Mouse (Mus musculus) ZHBTc4 (cell line): ENCODE measurements around the gene Pbld2.

ENCODE experiments used
- DNase-seq: peaks from one replicate; pipeline ENCODE4 v3.0.0-alpha.2; 2011; ENCODE audit warnings: low read depth, low spot score

The Pbld2 gene

GRCm38 (mm10) chr10:63023749-63024579, at the start of gene Pbld2, which contains the start of gene Hnrnph3:
Gene Pbld2 (plus strand): TSS chr10:63024315.
Gene Hnrnph3 (minus strand): TSS chr10:63024217.
- peak; percentile 99 for DNase-seq

GRCm38 (mm10) chr10:62979667-62980038, 44.5 kb upstream of the Pbld2 start:
- no peak for DNase-seq

- peak; percentile 88 for DNase-seq
Observed at GRCm38 (mm10) chr10:62980039-62980954, 43.8 kb upstream of the Pbld2 start, which contains the start of gene Rufy2. Gene Rufy2 (plus strand): TSS chr10:62980223.

- DNase-seq = no peak
Observed at GRCm38 (mm10) chr10:62984072-62984471, 40.0 kb upstream of the Pbld2 start.

- no peak for DNase-seq
Observed at GRCm38 (mm10) chr10:62984495-62984894, 39.6 kb upstream of the Pbld2 start.

- DNase-seq = peak; percentile 88
Observed at GRCm38 (mm10) chr10:62987341-62987740, 36.8 kb upstream of the Pbld2 start.

- peak; percentile 72 for DNase-seq
Observed at GRCm38 (mm10) chr10:62990636-62991035, 33.5 kb upstream of the Pbld2 start.

GRCm38 (mm10) chr10:62993991-62994390, 30.1 kb upstream of the Pbld2 start:
- DNase-seq = peak; percentile 70

- no peak for DNase-seq
Observed at GRCm38 (mm10) chr10:63000584-63000983, 23.5 kb upstream of the Pbld2 start.

- DNase-seq = no peak
Observed at GRCm38 (mm10) chr10:63003252-63003651, 20.9 kb upstream of the Pbld2 start.

GRCm38 (mm10) chr10:63004556-63004955, 19.6 kb upstream of the Pbld2 start:
- DNase-seq = no peak

GRCm38 (mm10) chr10:63008193-63008592, 15.9 kb upstream of the Pbld2 start:
- DNase-seq = no peak

- DNase-seq = no peak
Observed at GRCm38 (mm10) chr10:63010268-63010667, 13.8 kb upstream of the Pbld2 start.

- DNase-seq = no peak
Observed at GRCm38 (mm10) chr10:63011556-63011955, 12.6 kb upstream of the Pbld2 start.

- DNase-seq = no peak
Observed at GRCm38 (mm10) chr10:63013476-63013875, 10.6 kb upstream of the Pbld2 start.

- DNase-seq = peak; percentile 18
Observed at GRCm38 (mm10) chr10:63014168-63014567, 9.9 kb upstream of the Pbld2 start.

GRCm38 (mm10) chr10:63019304-63019703, 4.8 kb upstream of the Pbld2 start:
- DNase-seq = no peak

GRCm38 (mm10) chr10:63021702-63022101, 2.4 kb upstream of the Pbld2 start:
- DNase-seq = no peak

GRCm38 (mm10) chr10:63022541-63023120, 1.5 kb upstream of the Pbld2 start:
- peak; percentile 17 for DNase-seq

- peak; percentile 65 for DNase-seq
Observed at GRCm38 (mm10) chr10:63023121-63023748, 880 bp upstream of the Pbld2 start.

GRCm38 (mm10) chr10:63024580-63024910, 430 bp downstream of the Pbld2 start:
- peak; percentile 45 for DNase-seq

- peak; percentile 29 for DNase-seq
Observed at GRCm38 (mm10) chr10:63025016-63025415, 901 bp downstream of the Pbld2 start.
